Mouse (Mus musculus) liver, embryonic 12.5 days (tissue): ENCODE results near the gene Anks1b. TPM values are rescaled to one million over a fixed set of nuclear protein-coding genes. Genes with fewer than 3 reads are reported as not detected.
A peak's percentile ranks its signal among the peaks of the same experiment; 100 is the strongest.

Experiments
- ATAC-seq: fragments of 200-750 bp; cut with Nextera tagmentation; 2 replicates; pipeline ENCODE4 v1.8.0; 2017; ENCODE audit warnings: moderate number of reproducible peaks, mild to moderate bottlenecking, moderate library complexity
- H3K27ac ChIP-seq: fragments of 300-500 bp; sonication (generic); 2 replicates; pipeline ENCODE4 v1.5.1; 2016; ENCODE audit warnings: mild to moderate bottlenecking
- H3K27me3 ChIP-seq: fragments of 300-500 bp; sonication (generic); replicated peaks from 2 replicates; pipeline ENCODE4 v1.6.1; 2016; ENCODE audit warnings: mild to moderate bottlenecking, moderate library complexity
- H3K36me3 ChIP-seq: fragments of 300-500 bp; sonication (generic); 2 replicates; pipeline ENCODE4 v1.6.1; 2016; ENCODE audit warnings: mild to moderate bottlenecking, moderate library complexity
- H3K4me1 ChIP-seq: fragments of 300-500 bp; sonication (generic); 2 replicates; pipeline ENCODE4 v1.6.1; 2016
- H3K4me2 ChIP-seq: fragments of 300-500 bp; sonication (generic); 2 replicates; pipeline ENCODE4 v1.6.1; 2016; ENCODE audit warnings: mild to moderate bottlenecking, moderate library complexity
- H3K4me3 ChIP-seq: fragments of 300-500 bp; sonication (generic); 2 replicates; pipeline ENCODE4 v1.5.1; 2016; ENCODE audit warnings: mild to moderate bottlenecking, moderate library complexity
- H3K9ac ChIP-seq: fragments of 300-500 bp; sonication (generic); 2 replicates; pipeline ENCODE4 v1.6.1; 2016; ENCODE audit warnings: mild to moderate bottlenecking, moderate library complexity
- H3K9me3 ChIP-seq: fragments of 300-500 bp; sonication (generic); replicated peaks from 2 replicates; pipeline ENCODE4 v1.6.1; 2016; ENCODE audit warnings: mild to moderate bottlenecking, moderate library complexity
- WGBS: fragments of 180-500 bp; shearing (Covaris S2); methylation state at CpG from one replicate; pipeline ENCODE4 v1.1.7; 2016; ENCODE audit not compliant: insufficient replicate concordance; 5-methylcytosine and 5-hydroxymethylcytosine counted together
- polyA plus RNA-seq: library from polyadenylated mRNA; unstranded; fragments of >200 nt; fragmentation: Nextera tagmentation; extraction: Ambion mirVana; gene quantifications from 2 replicates; pipeline ENCODE4 v1.2.1, GENCODE M21; 2016

Anks1b gene
- polyA plus RNA-seq, 1 experiment from 2014 or later = 0.02 TPM

GRCm38 (mm10) chr10:90942001-90942700, 1068.8 kb downstream of the Anks1b start:
- Histone ChIP-seq H3K27me3 (no peaks in the 10 kb centered on the region), H3K4me1 (no peaks in the 10 kb centered on the region), H3K27ac (no peak overlapping the region), H3K4me3 (no peak overlapping the region), H3K36me3 (no peaks in the 10 kb centered on the region), H3K4me2 (no peak overlapping the region), H3K9me3 (no peaks in the 10 kb centered on the region), H3K9ac (no peak overlapping the region)
- ATAC-seq = no peak
- WGBS = 71% methylated on average over 14 of the region's 14 CpGs

GRCm38 (mm10) chr10:90947043-90947442, 1073.7 kb downstream of the Anks1b start:
- H3K27me3 ChIP-seq = no peaks in the 10 kb centered on the region
- no peak for ATAC-seq
- no peak overlapping the region for H3K4me3 ChIP-seq
- no peak overlapping the region for H3K4me2 ChIP-seq
- WGBS = 79% methylated on average over 6 of the region's 6 CpGs
- no peaks in the 10 kb centered on the region for H3K4me1 ChIP-seq
- no peaks in the 10 kb centered on the region for H3K36me3 ChIP-seq
- H3K27ac ChIP-seq = no peak overlapping the region
- H3K9ac ChIP-seq = no peak overlapping the region
- H3K9me3 ChIP-seq = no peaks in the 10 kb centered on the region

- Histone ChIP-seq H3K27me3 (no peaks in the 10 kb centered on the region), H3K4me3 (no peak overlapping the region), H3K4me2 (no peak overlapping the region), H3K27ac (no peak overlapping the region), H3K9ac (no peak overlapping the region), H3K4me1 (no peaks in the 10 kb centered on the region), H3K9me3 (no peaks in the 10 kb centered on the region), H3K36me3 (no peaks in the 10 kb centered on the region)
- WGBS = 75% methylated on average over 18 of the region's 18 CpGs
- no peak for ATAC-seq
Observed at GRCm38 (mm10) chr10:90947608-90948373, 1074.5 kb downstream of the Anks1b start.

GRCm38 (mm10) chr10:90953103-90953709, 1079.9 kb downstream of the Anks1b start:
- Histone ChIP-seq H3K27me3 (no peaks in the 10 kb centered on the region), H3K4me1 (no peaks in the 10 kb centered on the region), H3K4me3 (no peak overlapping the region), H3K9me3 (no peaks in the 10 kb centered on the region), H3K36me3 (no peaks in the 10 kb centered on the region), H3K9ac (no peak overlapping the region), H3K27ac (no peak overlapping the region), H3K4me2 (no peak overlapping the region)
- no peak for ATAC-seq
- WGBS = 78% methylated on average over 15 of the region's 15 CpGs

- Histone ChIP-seq H3K4me3 (no peak overlapping the region), H3K9ac (no peak overlapping the region), H3K27ac (no peak overlapping the region), H3K36me3 (no peaks in the 10 kb centered on the region), H3K27me3 (no peaks in the 10 kb centered on the region), H3K4me2 (no peak overlapping the region), H3K4me1 (no peaks in the 10 kb centered on the region), H3K9me3 (no peaks in the 10 kb centered on the region)
- 72% methylated on average over 6 of the region's 6 CpGs for WGBS
- ATAC-seq = no peak
Observed at GRCm38 (mm10) chr10:90953821-90954220, 1080.5 kb downstream of the Anks1b start.

GRCm38 (mm10) chr10:90960374-90960773, 1087.1 kb downstream of the Anks1b start:
- WGBS = 61% methylated on average over 7 of the region's 7 CpGs
- H3K4me3 ChIP-seq = no peak overlapping the region
- no peak overlapping the region for H3K9ac ChIP-seq
- no peaks in the 10 kb centered on the region for H3K9me3 ChIP-seq
- ATAC-seq = no peak
- H3K4me1 ChIP-seq = no peaks in the 10 kb centered on the region
- H3K36me3 ChIP-seq = no peaks in the 10 kb centered on the region
- no peak overlapping the region for H3K27ac ChIP-seq
- no peak overlapping the region for H3K4me2 ChIP-seq
- H3K27me3 ChIP-seq = peaks cover 6% of the 10 kb centered on the region; the same call in 1 of the 2 replicates

GRCm38 (mm10) chr10:90964511-90964910, 1091.2 kb downstream of the Anks1b start:
- WGBS = 23% methylated on average over 9 of the region's 9 CpGs
- H3K4me2 ChIP-seq = no peak overlapping the region
- ATAC-seq = 0 out of 2 replicates have a peak, but pooled peaks have one; percentile 39
- H3K9me3 ChIP-seq = no peaks in the 10 kb centered on the region
- no peak overlapping the region for H3K4me3 ChIP-seq
- no peak overlapping the region for H3K9ac ChIP-seq
- no peak overlapping the region for H3K27ac ChIP-seq
- peaks cover 2% of the 10 kb centered on the region; the same call in 1 of the 2 replicates for H3K4me1 ChIP-seq
- H3K36me3 ChIP-seq = no peaks in the 10 kb centered on the region
- H3K27me3 ChIP-seq = peaks cover 47% of the 10 kb centered on the region

- Histone ChIP-seq H3K9me3 (no peaks in the 10 kb centered on the region), H3K27me3 (peaks cover 58% of the 10 kb centered on the region), H3K4me3 (no peak overlapping the region), H3K4me2 (no peak overlapping the region), H3K4me1 (peaks cover 10% of the 10 kb centered on the region; the same call in 1 of the 2 replicates), H3K36me3 (no peaks in the 10 kb centered on the region), H3K27ac (no peak overlapping the region), H3K9ac (no peak overlapping the region)
- WGBS = 43% methylated on average over 14 of the region's 14 CpGs
- no peak for ATAC-seq
Observed at GRCm38 (mm10) chr10:90965671-90966315, 1092.5 kb downstream of the Anks1b start.

- no peak overlapping the region for H3K9ac ChIP-seq
- no peak overlapping the region for H3K4me2 ChIP-seq
- no peak overlapping the region for H3K27ac ChIP-seq
- ATAC-seq = no peak
- peaks cover 62% of the 10 kb centered on the region for H3K27me3 ChIP-seq
- H3K4me1 ChIP-seq = peaks cover 10% of the 10 kb centered on the region; the same call in 1 of the 2 replicates
- H3K36me3 ChIP-seq = no peaks in the 10 kb centered on the region
- WGBS = 16% methylated on average over 9 of the region's 9 CpGs
- no peak overlapping the region for H3K4me3 ChIP-seq
- no peaks in the 10 kb centered on the region for H3K9me3 ChIP-seq
Observed at GRCm38 (mm10) chr10:90966821-90967220, 1093.5 kb downstream of the Anks1b start.

GRCm38 (mm10) chr10:90968247-90968646, 1094.9 kb downstream of the Anks1b start:
- peaks cover 10% of the 10 kb centered on the region; the same call in 1 of the 2 replicates for H3K4me1 ChIP-seq
- 84% methylated on average over 10 of the region's 10 CpGs for WGBS
- H3K36me3 ChIP-seq = no peaks in the 10 kb centered on the region
- no peak overlapping the region for H3K27ac ChIP-seq
- ATAC-seq = no peak
- H3K9ac ChIP-seq = no peak overlapping the region
- H3K9me3 ChIP-seq = no peaks in the 10 kb centered on the region
- H3K4me2 ChIP-seq = no peak overlapping the region
- no peak overlapping the region for H3K4me3 ChIP-seq
- H3K27me3 ChIP-seq = peaks cover 70% of the 10 kb centered on the region

GRCm38 (mm10) chr10:90969355-90970174, 1096.3 kb downstream of the Anks1b start:
- Histone ChIP-seq H3K9ac (no peak overlapping the region), H3K27ac (no peak overlapping the region)
- ATAC-seq = peak; percentile 21; the same call in 1 of the 2 replicates

More at GRCm38 (mm10) chr10:90969355-90970174, 1096.3 kb downstream of the Anks1b start:
- Histone ChIP-seq H3K4me2 (peak overlapping the region; percentile 70), H3K4me3 (peak overlapping the region; percentile 45), H3K36me3 (no peaks in the 10 kb centered on the region), H3K4me1 (peaks cover 10% of the 10 kb centered on the region; the same call in 1 of the 2 replicates), H3K27me3 (peaks cover 70% of the 10 kb centered on the region), H3K9me3 (no peaks in the 10 kb centered on the region)
- WGBS = 3% methylated on average over 72 of the region's 72 CpGs
